Mouse (Mus musculus): ENCODE measurements around the gene Thumpd1. TPM values are rescaled to one million over a fixed set of nuclear protein-coding genes. Genes with fewer than 3 reads are reported as not detected.

Thumpd1 gene
- polyA plus RNA-seq (2014; fragmentation: Nextera tagmentation; extraction: Ambion mirVana) = 76.7 and 87.9 TPM in 2 replicates

GRCm38 (mm10) chr7:119720253-119720946, at the start of gene Thumpd1:
TSS of gene Thumpd1 (minus strand) at chr7:119720798.
- peak within 1 kb of the TSS; percentile 75 for H3K9ac ChIP-seq
- peak within 1 kb of the TSS; percentile 62 for H3K4me2 ChIP-seq (replicated peaks)
- H3K4me3 ChIP-seq (replicated peaks; ENCODE audit: low read length) = peak within 1 kb of the TSS; percentile 68
- under 1% methylated on average over 60 of the region's 60 CpGs for WGBS
- H3K9me3 ChIP-seq (ENCODE audit: control insufficient read depth, low read length) = no peaks in the 10 kb centered on the region
- peaks cover 8% of the 10 kb centered on the region for H3K4me1 ChIP-seq (replicated peaks; ENCODE audit: control insufficient read depth, insufficient read depth, low read length)
- ATAC-seq (ENCODE audit: low FRiP score) (peak; percentile 97), DNase-seq (ENCODE audit: low spot score) (peak; percentile 99)
- H3K36me3 ChIP-seq (replicated peaks; ENCODE audit: control insufficient read depth, insufficient read depth) = peaks cover 37% of the 10 kb centered on the region
- peak within 1 kb of the TSS; percentile 73 for H3K27ac ChIP-seq
- H3K27me3 ChIP-seq (ENCODE audit: control insufficient read depth, insufficient read depth, low read length) = no peaks in the 10 kb centered on the region

GRCm38 (mm10) chr7:119769895-119770294, 49.3 kb upstream of the Thumpd1 start:
- Histone ChIP-seq H3K9ac (no peak overlapping the region), H3K36me3 (replicated peaks; ENCODE audit: control insufficient read depth, insufficient read depth) (no peaks in the 10 kb centered on the region), H3K4me3 (replicated peaks; ENCODE audit: low read length) (no peak overlapping the region), H3K4me1 (replicated peaks; ENCODE audit: control insufficient read depth, insufficient read depth, low read length) (no peaks in the 10 kb centered on the region), H3K9me3 (ENCODE audit: control insufficient read depth, low read length) (no peaks in the 10 kb centered on the region), H3K27ac (no peak overlapping the region), H3K27me3 (ENCODE audit: control insufficient read depth, insufficient read depth, low read length) (no peaks in the 10 kb centered on the region), H3K4me2 (replicated peaks) (no peak overlapping the region)
- WGBS = 95% methylated on average over 8 of the region's 8 CpGs
- ATAC-seq (ENCODE audit: low FRiP score) (no peak), DNase-seq (ENCODE audit: low spot score) (no peak)

- H3K4me3 ChIP-seq (replicated peaks; ENCODE audit: low read length) = no peak overlapping the region
- H3K27ac ChIP-seq = no peak overlapping the region
- no peaks in the 10 kb centered on the region for H3K9me3 ChIP-seq (ENCODE audit: control insufficient read depth, low read length)
- ATAC-seq (ENCODE audit: low FRiP score) (no peak), DNase-seq (ENCODE audit: low spot score) (no peak)
- no peaks in the 10 kb centered on the region for H3K4me1 ChIP-seq (replicated peaks; ENCODE audit: control insufficient read depth, insufficient read depth, low read length)
- H3K4me2 ChIP-seq (replicated peaks) = no peak overlapping the region
- H3K36me3 ChIP-seq (replicated peaks; ENCODE audit: control insufficient read depth, insufficient read depth) = no peaks in the 10 kb centered on the region
- no peak overlapping the region for H3K9ac ChIP-seq
- H3K27me3 ChIP-seq (ENCODE audit: control insufficient read depth, insufficient read depth, low read length) = no peaks in the 10 kb centered on the region
- 86% methylated on average over 6 of the region's 6 CpGs for WGBS
Observed at GRCm38 (mm10) chr7:119766996-119767395, 46.4 kb upstream of the Thumpd1 start.

- no peak overlapping the region for H3K27ac ChIP-seq
- no peaks in the 10 kb centered on the region for H3K4me1 ChIP-seq (replicated peaks; ENCODE audit: control insufficient read depth, insufficient read depth, low read length)
- no peak overlapping the region for H3K4me3 ChIP-seq (replicated peaks; ENCODE audit: low read length)
- DNase-seq (ENCODE audit: low spot score) (no peak), ATAC-seq (ENCODE audit: low FRiP score) (no peak)
- no peaks in the 10 kb centered on the region for H3K27me3 ChIP-seq (ENCODE audit: control insufficient read depth, insufficient read depth, low read length)
- H3K9ac ChIP-seq = no peak overlapping the region
- no peak overlapping the region for H3K4me2 ChIP-seq (replicated peaks)
- H3K36me3 ChIP-seq (replicated peaks; ENCODE audit: control insufficient read depth, insufficient read depth) = no peaks in the 10 kb centered on the region
- 90% methylated on average over 3 of the region's 3 CpGs for WGBS
- no peaks in the 10 kb centered on the region for H3K9me3 ChIP-seq (ENCODE audit: control insufficient read depth, low read length)
Observed at GRCm38 (mm10) chr7:119764377-119764776, 43.8 kb upstream of the Thumpd1 start.

- no peak overlapping the region for H3K4me3 ChIP-seq (replicated peaks; ENCODE audit: low read length)
- no peaks in the 10 kb centered on the region for H3K27me3 ChIP-seq (ENCODE audit: control insufficient read depth, insufficient read depth, low read length)
- H3K36me3 ChIP-seq (replicated peaks; ENCODE audit: control insufficient read depth, insufficient read depth) = no peaks in the 10 kb centered on the region
- ATAC-seq (ENCODE audit: low FRiP score) (no peak), DNase-seq (ENCODE audit: low spot score) (no peak)
- no peak overlapping the region for H3K4me2 ChIP-seq (replicated peaks)
- 73% methylated on average over 4 of the region's 4 CpGs for WGBS
- no peak overlapping the region for H3K27ac ChIP-seq
- H3K4me1 ChIP-seq (replicated peaks; ENCODE audit: control insufficient read depth, insufficient read depth, low read length) = no peaks in the 10 kb centered on the region
- no peaks in the 10 kb centered on the region for H3K9me3 ChIP-seq (ENCODE audit: control insufficient read depth, low read length)
- no peak overlapping the region for H3K9ac ChIP-seq
Observed at GRCm38 (mm10) chr7:119762166-119762697, 41.6 kb upstream of the Thumpd1 start.

- Histone ChIP-seq H3K27me3 (ENCODE audit: control insufficient read depth, insufficient read depth, low read length) (no peaks in the 10 kb centered on the region), H3K36me3 (replicated peaks; ENCODE audit: control insufficient read depth, insufficient read depth) (no peaks in the 10 kb centered on the region), H3K4me3 (replicated peaks; ENCODE audit: low read length) (no peak within 1 kb of the TSS), H3K4me2 (replicated peaks) (no peak within 1 kb of the TSS), H3K27ac (no peak within 1 kb of the TSS), H3K9me3 (ENCODE audit: control insufficient read depth, low read length) (no peaks in the 10 kb centered on the region), H3K9ac (no peak within 1 kb of the TSS), H3K4me1 (replicated peaks; ENCODE audit: control insufficient read depth, insufficient read depth, low read length) (no peaks in the 10 kb centered on the region)
- DNase-seq (ENCODE audit: low spot score) = no peak
- 93% methylated on average over 11 of the region's 11 CpGs for WGBS
- no peak for ATAC-seq (ENCODE audit: low FRiP score)
Observed at GRCm38 (mm10) chr7:119760527-119760951, 39.9 kb upstream of the Thumpd1 start, which contains the start of gene Acsm3. TSS of gene Acsm3 (plus strand) at chr7:119760923.

- Histone ChIP-seq H3K4me1 (replicated peaks; ENCODE audit: control insufficient read depth, insufficient read depth, low read length) (no peaks in the 10 kb centered on the region), H3K27me3 (ENCODE audit: control insufficient read depth, insufficient read depth, low read length) (no peaks in the 10 kb centered on the region), H3K27ac (no peak overlapping the region), H3K36me3 (replicated peaks; ENCODE audit: control insufficient read depth, insufficient read depth) (no peaks in the 10 kb centered on the region), H3K4me3 (replicated peaks; ENCODE audit: low read length) (no peak overlapping the region), H3K4me2 (replicated peaks) (no peak overlapping the region), H3K9ac (no peak overlapping the region), H3K9me3 (ENCODE audit: control insufficient read depth, low read length) (no peaks in the 10 kb centered on the region)
- ATAC-seq (ENCODE audit: low FRiP score) (no peak), DNase-seq (ENCODE audit: low spot score) (no peak)
- WGBS = 88% methylated on average over 1 of the region's 1 CpGs
Observed at GRCm38 (mm10) chr7:119753696-119754095, 33.1 kb upstream of the Thumpd1 start.

GRCm38 (mm10) chr7:119749942-119750341, 29.3 kb upstream of the Thumpd1 start:
- Histone ChIP-seq H3K4me2 (replicated peaks) (no peak overlapping the region), H3K4me3 (replicated peaks; ENCODE audit: low read length) (no peak overlapping the region), H3K9me3 (ENCODE audit: control insufficient read depth, low read length) (no peaks in the 10 kb centered on the region), H3K9ac (no peak overlapping the region), H3K36me3 (replicated peaks; ENCODE audit: control insufficient read depth, insufficient read depth) (no peaks in the 10 kb centered on the region), H3K4me1 (replicated peaks; ENCODE audit: control insufficient read depth, insufficient read depth, low read length) (no peaks in the 10 kb centered on the region), H3K27ac (no peak overlapping the region), H3K27me3 (ENCODE audit: control insufficient read depth, insufficient read depth, low read length) (no peaks in the 10 kb centered on the region)
- 57% methylated on average over 2 of the region's 2 CpGs for WGBS
- ATAC-seq (ENCODE audit: low FRiP score) = no peak
- no peak for DNase-seq (ENCODE audit: low spot score)

- no peak overlapping the region for H3K4me2 ChIP-seq (replicated peaks)
- H3K27me3 ChIP-seq (ENCODE audit: control insufficient read depth, insufficient read depth, low read length) = no peaks in the 10 kb centered on the region
- H3K4me1 ChIP-seq (replicated peaks; ENCODE audit: control insufficient read depth, insufficient read depth, low read length) = 0 out of 2 replicates have a peak, but pooled peaks cover 3% of the 10 kb centered on the region
- WGBS = 78% methylated on average over 1 of the region's 2 CpGs
- ATAC-seq (ENCODE audit: low FRiP score) = no peak
- no peak overlapping the region for H3K9ac ChIP-seq
- H3K27ac ChIP-seq = no peak overlapping the region
- H3K4me3 ChIP-seq (replicated peaks; ENCODE audit: low read length) = no peak overlapping the region
- DNase-seq (ENCODE audit: low spot score) = no peak
- no peaks in the 10 kb centered on the region for H3K9me3 ChIP-seq (ENCODE audit: control insufficient read depth, low read length)
- H3K36me3 ChIP-seq (replicated peaks; ENCODE audit: control insufficient read depth, insufficient read depth) = no peaks in the 10 kb centered on the region
Observed at GRCm38 (mm10) chr7:119748761-119749160, 28.2 kb upstream of the Thumpd1 start.
